In the genomic region with DNA sequence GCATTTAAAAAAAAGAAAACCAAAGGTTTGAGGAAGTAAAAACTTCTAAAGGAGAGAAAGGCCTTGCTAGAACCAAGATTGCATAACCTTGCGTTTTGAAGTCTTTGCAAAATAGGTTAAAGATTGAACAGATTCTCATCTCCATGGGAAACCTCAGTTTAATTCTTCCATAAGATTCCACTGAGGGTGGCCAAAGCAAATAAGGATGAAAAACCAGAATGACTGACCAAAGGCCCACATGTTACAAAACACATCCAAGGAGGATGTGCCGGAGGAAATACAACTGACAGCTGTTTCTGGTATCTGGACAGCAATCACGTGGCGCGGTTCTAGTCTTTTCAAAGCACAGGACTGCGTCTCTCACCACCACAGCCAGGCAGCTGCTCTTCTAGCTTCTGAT, we compare ENCODE assay signal across 11 mouse cellular contexts. TPM values are rescaled to one million over a fixed set of nuclear protein-coding genes. Genes with fewer than 3 reads are reported as not detected.
DNase-seq lines count a peak whose midpoint lies in the region; ATAC-seq lines count a peak whose summit lies in the region.
"Had no signal": no experiment of that assay in that cellular context is flagged by ENCODE, and none has a peak within 500 bp of the region (broad histone marks: within the 10 kb centered on the region; RNA-seq: fewer than 3 reads in every experiment).

No protein-coding gene starts in this region.

- no peak overlapping the region for H3K4me3 ChIP-seq in heart, embryonic 16.5 days (ENCODE audit: low read length)
- H3K4me3 ChIP-seq: forebrain, embryonic 12.5 days; midbrain, embryonic 12.5 days had no signal

- peak; percentile 28 to 40 for DNase-seq in right cerebral cortex, postnatal 10 days (ENCODE audit: low spot score in 2 of 2)
- no peak for DNase-seq in right cerebral cortex, postnatal 25 days
- peak; percentile 27 to 58 for DNase-seq in kidney, postnatal 36 days
- DNase-seq in cerebellum, adult 11 months = no peak
- DNase-seq in adrenal gland, adult 18-20 months (ENCODE audit: low spot score in 2 of 2) = no peak
- DNase-seq in frontal cortex, postnatal 14 days (ENCODE audit: low spot score in 2 of 2) = no peak
- DNase-seq: right cerebral cortex, postnatal 14 days; thymus, postnatal 36 days had no signal

- peak overlapping the region; percentile 38 for H3K27ac ChIP-seq in heart, embryonic 16.5 days (ENCODE audit: low read length)
- H3K27ac ChIP-seq: forebrain, embryonic 12.5 days; midbrain, embryonic 12.5 days had no signal

- no peaks in the 10 kb centered on the region for H3K36me3 ChIP-seq in heart, embryonic 16.5 days (ENCODE audit: control insufficient read depth, insufficient read depth)
- H3K36me3 ChIP-seq: forebrain, embryonic 12.5 days; midbrain, embryonic 12.5 days had no signal

- peak; percentile 67; the same call in 1 of the 2 replicates for ATAC-seq in heart, embryonic 16.5 days (replicated peaks; ENCODE audit: extremely low read depth, insufficient read depth, low FRiP score)

- H3K4me1 ChIP-seq in heart, embryonic 16.5 days (ENCODE audit: control insufficient read depth, insufficient read depth, low read length) = peaks cover 3% of the 10 kb centered on the region; the same call in 1 of the 2 replicates
- H3K4me1 ChIP-seq: forebrain, embryonic 12.5 days; midbrain, embryonic 12.5 days had no signal

- WGBS in heart, embryonic 16.5 days = 47% methylated on average over 6 of the region's 6 CpGs

- H3K4me2 ChIP-seq in heart, embryonic 16.5 days (ENCODE audit: low read depth, low read length) = no peak overlapping the region
- H3K4me2 ChIP-seq: forebrain, embryonic 12.5 days; midbrain, embryonic 12.5 days had no signal

- H3K9ac ChIP-seq in heart, embryonic 16.5 days (ENCODE audit: low read length) = no peak overlapping the region
- H3K9ac ChIP-seq: forebrain, embryonic 12.5 days; midbrain, embryonic 12.5 days had no signal

- no peaks in the 10 kb centered on the region for H3K9me3 ChIP-seq in heart, embryonic 16.5 days (replicated peaks; ENCODE audit: control insufficient read depth, low read length)
- H3K9me3 ChIP-seq: forebrain, embryonic 12.5 days; midbrain, embryonic 12.5 days had no signal

- H3K27me3 ChIP-seq in heart, embryonic 16.5 days (ENCODE audit: control insufficient read depth, insufficient read depth, low read length) = no peaks in the 10 kb centered on the region
- H3K27me3 ChIP-seq: forebrain, embryonic 12.5 days; midbrain, embryonic 12.5 days had no signal

RNA-seq across cellular contexts. Expression of a gene that starts 18.1 kb away (rescaled TPM):
- polyA plus RNA-seq in heart, embryonic 16.5 days (2015; fragmentation: Nextera tagmentation; extraction: Ambion mirVana) = 0.22 TPM in 1 of 2 replicates, not detected in the other
- total RNA-seq in adrenal gland, adult 18-20 months (2021) = 10 to 100 TPM; 27.2 to 36.0 TPM
- polyA plus RNA-seq: midbrain, embryonic 12.5 days had no signal

Comparison
In these comparisons a context has a peak if more than half of its experiments do, and no peak if none do; other contexts are left out.
1. DNase-seq: peak in right cerebral cortex, postnatal 10 days (2 of 2) and kidney, postnatal 36 days (2 of 2); none in right cerebral cortex, postnatal 25 days (single experiment), cerebellum, adult 11 months (single experiment), adrenal gland, adult 18-20 months (0 of 2) and frontal cortex, postnatal 14 days (0 of 2).